Mouse (Mus musculus): ENCODE measurements around the gene Gm43951. TPM values are rescaled to one million over a fixed set of nuclear protein-coding genes. Genes with fewer than 3 reads are reported as not detected.

The Gm43951 gene
- polyA plus RNA-seq, 1 experiment: 0.11 TPM

- no peak for DNase-seq (ENCODE audit: low read depth in 1 of 2, low spot score in 2 of 2)
- Histone ChIP-seq H3K4me3 (ENCODE audit: extremely low read depth, insufficient read depth, insufficient read length) (no peak overlapping the region), H3K27me3 (ENCODE audit: control insufficient read depth, insufficient read depth, low read length) (no peaks in the 10 kb centered on the region), H3K4me1 (ENCODE audit: control insufficient read depth, insufficient read depth, insufficient read length) (no peaks in the 10 kb centered on the region; the same call in 1 of the 2 replicates), H3K27ac (ENCODE audit: insufficient read depth, low read length) (no peak overlapping the region), H3K36me3 (ENCODE audit: control insufficient read depth, insufficient read depth, low read length) (peaks cover 4% of the 10 kb centered on the region)
- TF ChIP-seq CTCF (IDR thresholded peaks at IDR 0.05; ENCODE audit: extremely low read depth, insufficient read depth, insufficient read length, insufficient replicate concordance) (no peak), POLR2A (IDR thresholded peaks at IDR 0.05; ENCODE audit: low read depth, low read length) (no peak)
- 84% methylated on average over 6 of the region's 6 CpGs for WGBS
These were observed 1.4 kb downstream of the Gm43951 start for GRCm38 (mm10) chr11:72205256-72205655.

- 95% methylated on average over 1 of the region's 1 CpGs for WGBS
- H3K27me3 ChIP-seq (ENCODE audit: control insufficient read depth, insufficient read depth, low read length): no peaks in the 10 kb centered on the region
- H3K36me3 ChIP-seq (ENCODE audit: control insufficient read depth, insufficient read depth, low read length): peaks cover 6% of the 10 kb centered on the region
- TF ChIP-seq POLR2A (IDR thresholded peaks at IDR 0.05; ENCODE audit: low read depth, low read length): no peak
- no peak for TF ChIP-seq CTCF (IDR thresholded peaks at IDR 0.05; ENCODE audit: extremely low read depth, insufficient read depth, insufficient read length, insufficient replicate concordance)
- no peak for DNase-seq (ENCODE audit: low read depth in 1 of 2, low spot score in 2 of 2)
- H3K27ac ChIP-seq (ENCODE audit: insufficient read depth, low read length): no peak overlapping the region
- no peak overlapping the region for H3K4me3 ChIP-seq (ENCODE audit: extremely low read depth, insufficient read depth, insufficient read length)
- no peaks in the 10 kb centered on the region; the same call in 1 of the 2 replicates for H3K4me1 ChIP-seq (ENCODE audit: control insufficient read depth, insufficient read depth, insufficient read length)
These were observed 3.2 kb downstream of the Gm43951 start for GRCm38 (mm10) chr11:72203440-72203839.

GRCm38 (mm10) chr11:72196506-72196905 is 10.1 kb downstream of the Gm43951 start:
- H3K4me3 ChIP-seq (ENCODE audit: extremely low read depth, insufficient read depth, insufficient read length): no peak overlapping the region
- TF ChIP-seq CTCF (IDR thresholded peaks at IDR 0.05; ENCODE audit: extremely low read depth, insufficient read depth, insufficient read length, insufficient replicate concordance) (no peak), POLR2A (IDR thresholded peaks at IDR 0.05; ENCODE audit: low read depth, low read length) (no peak)
- no peaks in the 10 kb centered on the region for H3K4me1 ChIP-seq (ENCODE audit: control insufficient read depth, insufficient read depth, insufficient read length)
- 85% methylated on average over 8 of the region's 8 CpGs for WGBS
- H3K27me3 ChIP-seq (ENCODE audit: control insufficient read depth, insufficient read depth, low read length): no peaks in the 10 kb centered on the region
- peaks cover 13% of the 10 kb centered on the region for H3K36me3 ChIP-seq (ENCODE audit: control insufficient read depth, insufficient read depth, low read length)
- peak overlapping the region; percentile 46 for H3K27ac ChIP-seq (ENCODE audit: insufficient read depth, low read length)
- no peak for DNase-seq (ENCODE audit: low read depth in 1 of 2, low spot score in 2 of 2)

- no peaks in the 10 kb centered on the region for H3K27me3 ChIP-seq (ENCODE audit: control insufficient read depth, insufficient read depth, low read length)
- H3K4me1 ChIP-seq (ENCODE audit: control insufficient read depth, insufficient read depth, insufficient read length): no peaks in the 10 kb centered on the region
- no peak overlapping the region for H3K4me3 ChIP-seq (ENCODE audit: extremely low read depth, insufficient read depth, insufficient read length)
- H3K27ac ChIP-seq (ENCODE audit: insufficient read depth, low read length): no peak overlapping the region
- H3K36me3 ChIP-seq (ENCODE audit: control insufficient read depth, insufficient read depth, low read length): peaks cover 16% of the 10 kb centered on the region
- no peak for TF ChIP-seq POLR2A (IDR thresholded peaks at IDR 0.05; ENCODE audit: low read depth, low read length)
- no peak for TF ChIP-seq CTCF (IDR thresholded peaks at IDR 0.05; ENCODE audit: extremely low read depth, insufficient read depth, insufficient read length, insufficient replicate concordance)
- DNase-seq (ENCODE audit: low read depth in 1 of 2, low spot score in 2 of 2): no peak
- 96% methylated on average over 2 of the region's 2 CpGs for WGBS
These were observed 12.4 kb downstream of the Gm43951 start for GRCm38 (mm10) chr11:72194259-72194658.

- H3K4me1 ChIP-seq (ENCODE audit: control insufficient read depth, insufficient read depth, insufficient read length): no peaks in the 10 kb centered on the region
- H3K27ac ChIP-seq (ENCODE audit: insufficient read depth, low read length): no peak overlapping the region
- peaks cover 13% of the 10 kb centered on the region for H3K36me3 ChIP-seq (ENCODE audit: control insufficient read depth, insufficient read depth, low read length)
- H3K27me3 ChIP-seq (ENCODE audit: control insufficient read depth, insufficient read depth, low read length): no peaks in the 10 kb centered on the region
- 95% methylated on average over 1 of the region's 1 CpGs for WGBS
- no peak overlapping the region for H3K4me3 ChIP-seq (ENCODE audit: extremely low read depth, insufficient read depth, insufficient read length)
- TF ChIP-seq POLR2A (IDR thresholded peaks at IDR 0.05; ENCODE audit: low read depth, low read length): no peak
- TF ChIP-seq CTCF (IDR thresholded peaks at IDR 0.05; ENCODE audit: extremely low read depth, insufficient read depth, insufficient read length, insufficient replicate concordance): no peak
- DNase-seq (ENCODE audit: low read depth in 1 of 2, low spot score in 2 of 2): no peak
These were observed 15.8 kb downstream of the Gm43951 start for GRCm38 (mm10) chr11:72190857-72191256.

GRCm38 (mm10) chr11:72184252-72184651 is 22.4 kb downstream of the Gm43951 start:
- H3K4me1 ChIP-seq (ENCODE audit: control insufficient read depth, insufficient read depth, insufficient read length): no peaks in the 10 kb centered on the region
- H3K27me3 ChIP-seq (ENCODE audit: control insufficient read depth, insufficient read depth, low read length): no peaks in the 10 kb centered on the region
- TF ChIP-seq CTCF (IDR thresholded peaks at IDR 0.05; ENCODE audit: extremely low read depth, insufficient read depth, insufficient read length, insufficient replicate concordance): no peak
- TF ChIP-seq POLR2A (IDR thresholded peaks at IDR 0.05; ENCODE audit: low read depth, low read length): no peak
- no peak overlapping the region for H3K27ac ChIP-seq (ENCODE audit: insufficient read depth, low read length)
- H3K4me3 ChIP-seq (ENCODE audit: extremely low read depth, insufficient read depth, insufficient read length): no peak overlapping the region
- 94% methylated on average over 4 of the region's 4 CpGs for WGBS
- H3K36me3 ChIP-seq (ENCODE audit: control insufficient read depth, insufficient read depth, low read length): peaks cover 11% of the 10 kb centered on the region
- no peak for DNase-seq (ENCODE audit: low read depth in 1 of 2, low spot score in 2 of 2)

- H3K27ac ChIP-seq (ENCODE audit: insufficient read depth, low read length): no peak overlapping the region
- H3K4me3 ChIP-seq (ENCODE audit: extremely low read depth, insufficient read depth, insufficient read length): no peak overlapping the region
- H3K36me3 ChIP-seq (ENCODE audit: control insufficient read depth, insufficient read depth, low read length): peaks cover 17% of the 10 kb centered on the region
- no peak for DNase-seq (ENCODE audit: low read depth in 1 of 2, low spot score in 2 of 2)
- WGBS: 95% methylated on average over 4 of the region's 4 CpGs
- H3K27me3 ChIP-seq (ENCODE audit: control insufficient read depth, insufficient read depth, low read length): no peaks in the 10 kb centered on the region
- TF ChIP-seq POLR2A (IDR thresholded peaks at IDR 0.05; ENCODE audit: low read depth, low read length): no peak
- no peak for TF ChIP-seq CTCF (IDR thresholded peaks at IDR 0.05; ENCODE audit: extremely low read depth, insufficient read depth, insufficient read length, insufficient replicate concordance)
- no peaks in the 10 kb centered on the region for H3K4me1 ChIP-seq (ENCODE audit: control insufficient read depth, insufficient read depth, insufficient read length)
These were observed 25.5 kb downstream of the Gm43951 start for GRCm38 (mm10) chr11:72181136-72181535.
